Mouse (Mus musculus): ENCODE measurements around the gene Sesn2.
"Not testable (repeated sequence)": the region's sequence is repeated elsewhere in the genome, so short reads cannot be mapped to it uniquely, and the experiment has no call there.

The Sesn2 gene

DNA sequence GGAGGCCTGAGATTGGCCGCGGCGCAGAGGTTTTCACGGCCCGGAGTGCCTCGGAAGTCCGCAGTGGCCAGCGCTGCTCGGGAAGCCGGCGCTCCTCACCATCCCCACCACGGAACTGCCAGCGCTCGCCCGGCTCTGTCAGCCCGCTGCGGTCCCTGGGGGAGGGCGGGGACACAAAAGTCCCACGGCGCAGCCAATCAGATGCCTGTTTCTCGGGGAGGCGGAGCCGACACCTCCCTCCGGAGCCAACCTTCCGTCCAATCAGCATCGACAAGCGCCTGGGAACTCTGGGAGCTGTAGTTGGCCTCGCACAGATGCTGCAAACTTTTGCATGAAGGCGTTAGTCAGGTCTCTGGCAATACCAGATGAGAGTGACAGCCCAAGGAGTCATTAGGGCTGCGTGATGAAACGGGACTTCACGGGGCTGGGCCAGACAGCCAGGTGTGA, at the start of gene Sesn2:
Sesn2 (minus strand) TSS at position 150 of the 447 bp plus-strand sequence.
- peak; percentile 98 for DNase-seq

DNA sequence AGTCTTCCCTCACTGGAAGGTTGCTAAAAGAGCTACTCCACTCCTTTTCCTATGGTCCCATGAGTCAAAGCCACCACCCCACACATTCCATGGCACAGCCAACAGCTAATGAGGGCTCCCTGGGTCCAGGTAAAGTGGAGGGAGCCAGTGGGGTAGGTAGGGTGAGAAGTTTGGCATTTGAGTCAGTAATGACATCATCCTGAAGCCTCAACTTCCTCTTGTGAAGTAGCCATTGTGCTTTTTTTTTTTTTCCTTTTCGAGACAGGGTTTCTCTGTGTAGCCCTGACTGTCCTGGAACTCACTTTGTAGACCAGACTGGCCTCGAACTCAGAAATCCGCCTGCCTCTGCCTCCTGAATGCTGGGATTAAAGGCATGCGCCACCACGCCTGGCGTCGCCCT, 45.2 kb upstream of the Sesn2 start:
- DNase-seq, result not testable (repeated sequence)

DNA sequence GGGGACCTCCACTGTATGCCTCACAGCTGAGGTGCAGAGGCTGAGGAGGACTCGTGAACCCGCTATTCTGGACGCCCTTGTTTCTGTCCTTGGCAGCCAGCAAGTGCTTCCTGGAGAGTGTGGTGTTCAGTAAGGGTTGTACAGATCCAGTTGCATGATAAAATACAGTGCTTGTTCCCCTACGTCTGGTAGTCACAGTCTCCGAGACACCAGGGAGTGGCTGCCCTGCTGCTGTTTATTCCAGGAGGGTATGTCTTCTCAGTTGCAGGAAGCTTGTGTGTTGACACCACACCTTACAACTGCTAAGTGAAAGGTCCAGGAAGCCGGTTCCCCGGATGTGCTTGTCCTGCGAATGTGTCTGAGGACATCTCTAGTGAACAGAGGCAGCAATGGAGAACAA, 44.4 kb upstream of the Sesn2 start:
- DNase-seq, result no peak

DNA sequence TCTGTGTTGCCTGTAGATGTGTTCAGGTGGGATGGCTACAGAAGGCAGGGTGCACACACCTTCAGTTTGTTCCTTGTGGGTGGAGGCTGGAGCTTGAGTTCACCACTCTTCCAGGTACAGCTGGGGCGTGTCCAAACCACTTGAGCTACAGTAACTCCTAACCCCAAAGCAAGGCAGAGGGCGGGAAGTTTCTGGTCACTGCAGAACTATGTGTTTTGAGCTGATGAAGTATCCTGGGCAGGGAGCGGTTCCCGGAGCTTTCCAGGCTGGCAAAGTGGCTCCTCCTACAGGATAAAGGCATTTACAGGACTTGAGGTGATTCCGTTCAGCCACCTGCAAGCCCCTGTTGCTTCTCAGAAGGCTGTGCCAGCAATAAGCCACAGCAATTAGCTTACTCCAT, 43.9 kb upstream of the Sesn2 start:
- no peak for DNase-seq

DNA sequence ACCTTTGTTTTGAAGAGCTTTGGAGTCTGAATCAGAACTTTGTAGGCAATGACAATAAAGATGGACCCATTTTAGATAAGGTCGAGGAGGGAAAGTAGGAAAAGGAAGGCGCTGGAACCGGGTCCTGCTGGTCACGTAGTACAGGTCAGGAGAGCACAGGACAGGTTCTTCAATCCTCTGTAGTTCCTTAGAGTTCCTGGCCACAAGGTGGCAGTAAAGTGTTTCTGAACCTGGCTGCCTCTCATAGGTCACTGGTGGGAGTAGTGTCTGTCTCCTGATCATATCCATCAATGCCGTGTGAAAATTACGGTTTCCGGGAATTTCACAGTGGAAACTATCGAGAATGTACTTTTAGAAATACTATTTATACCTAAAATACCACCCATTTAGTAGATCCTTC, 35.5 kb upstream of the Sesn2 start:
- peak; percentile 86 for DNase-seq

DNA sequence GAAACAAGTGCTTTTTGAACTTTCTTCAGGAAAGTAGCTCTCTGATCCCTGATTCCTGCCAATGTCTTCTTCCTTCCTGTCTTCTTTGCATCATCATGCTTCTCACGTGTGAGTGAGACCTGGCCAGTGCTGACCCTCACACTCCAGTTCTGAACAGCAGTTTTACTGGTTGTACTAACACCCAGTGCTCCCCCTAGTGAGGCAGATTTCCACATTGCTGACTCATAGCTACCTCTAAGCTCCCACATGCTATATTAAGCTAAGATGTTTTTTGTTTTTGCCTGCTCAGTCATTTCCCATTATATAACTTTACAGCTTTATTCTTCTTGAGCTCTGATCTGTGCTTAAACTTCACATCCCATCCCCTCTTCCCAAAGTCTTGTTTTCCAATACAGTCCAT, 32.4 kb upstream of the Sesn2 start:
- DNase-seq, result no peak

DNA sequence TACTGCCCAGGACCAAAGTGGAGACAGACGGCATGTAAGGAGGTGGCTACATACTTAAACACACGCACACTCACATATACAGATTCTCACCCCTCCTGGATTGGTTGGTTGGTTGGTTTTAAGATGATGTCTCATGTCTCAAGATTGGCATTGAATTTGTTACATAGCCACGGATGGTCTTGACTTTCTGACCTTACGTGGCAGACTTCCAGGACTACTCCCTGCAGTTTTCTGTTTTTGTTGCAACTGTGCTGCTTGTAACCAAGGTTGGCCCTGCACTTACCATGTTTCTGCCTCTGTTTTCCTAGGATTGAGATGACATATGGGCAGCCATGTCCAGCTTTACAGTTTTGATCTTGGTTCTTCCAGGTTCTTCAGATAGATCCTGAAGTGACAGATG, 31.1 kb upstream of the Sesn2 start:
- no peak for DNase-seq

DNA sequence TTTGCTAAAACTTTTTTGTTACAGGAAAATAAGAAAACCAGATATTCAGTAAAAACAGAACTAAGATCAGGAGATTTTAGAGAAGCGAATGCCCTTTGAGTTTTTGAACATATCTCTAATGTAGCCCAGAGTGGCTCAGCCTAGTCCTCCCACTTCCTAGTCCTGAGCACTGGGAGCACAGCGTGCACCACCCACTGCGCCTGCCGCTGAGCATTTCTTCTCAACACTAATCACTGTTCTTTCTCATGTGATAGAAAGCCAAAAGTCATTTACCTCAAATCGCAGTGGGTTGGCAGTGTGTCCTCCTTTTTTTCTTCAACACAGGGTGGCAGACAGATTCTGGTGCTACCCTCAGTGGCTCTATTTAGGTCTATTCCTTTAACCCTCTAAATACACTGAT, 29.2 kb upstream of the Sesn2 start:
- DNase-seq, result no peak

DNA sequence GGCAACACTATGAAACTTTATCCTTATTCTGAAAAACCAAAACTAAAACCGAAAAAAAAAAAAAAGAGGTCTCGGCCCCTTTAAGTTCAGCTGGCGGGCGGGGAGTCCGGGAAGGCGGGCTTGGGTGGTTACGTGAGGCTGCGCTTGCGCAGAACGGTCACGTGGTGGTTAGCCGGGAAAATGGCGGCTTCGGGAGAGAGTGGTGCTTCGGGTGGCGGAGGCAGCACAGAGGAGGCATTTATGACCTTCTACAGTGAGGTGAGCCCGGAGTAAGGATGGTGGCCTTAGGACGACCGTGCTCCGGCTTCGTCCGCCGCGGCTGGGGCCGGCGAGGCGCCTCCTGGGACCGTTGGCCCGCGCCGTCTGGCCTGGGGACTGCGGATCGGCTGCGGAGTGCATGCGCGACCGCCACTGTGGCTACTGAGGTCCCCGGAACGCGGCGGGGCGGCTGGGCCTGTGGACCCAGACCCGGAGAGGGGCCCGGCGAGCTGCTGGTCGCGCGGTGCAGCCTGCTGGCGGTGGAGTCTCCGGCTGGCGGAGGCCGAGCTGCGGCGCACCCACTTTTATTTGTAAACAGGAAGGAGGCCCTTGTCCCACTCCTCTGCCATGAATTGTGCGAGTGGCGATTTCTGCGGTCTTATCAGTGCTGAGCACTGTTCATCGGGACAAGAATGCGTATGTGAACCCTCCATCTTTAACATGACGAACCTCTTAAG, 25.3 kb upstream of the Sesn2 start, which contains the start of gene Dnajc8:
Dnajc8 (plus strand) TSS at position 145 of the 716 bp plus-strand sequence.
- DNase-seq, result peak; percentile 95

DNA sequence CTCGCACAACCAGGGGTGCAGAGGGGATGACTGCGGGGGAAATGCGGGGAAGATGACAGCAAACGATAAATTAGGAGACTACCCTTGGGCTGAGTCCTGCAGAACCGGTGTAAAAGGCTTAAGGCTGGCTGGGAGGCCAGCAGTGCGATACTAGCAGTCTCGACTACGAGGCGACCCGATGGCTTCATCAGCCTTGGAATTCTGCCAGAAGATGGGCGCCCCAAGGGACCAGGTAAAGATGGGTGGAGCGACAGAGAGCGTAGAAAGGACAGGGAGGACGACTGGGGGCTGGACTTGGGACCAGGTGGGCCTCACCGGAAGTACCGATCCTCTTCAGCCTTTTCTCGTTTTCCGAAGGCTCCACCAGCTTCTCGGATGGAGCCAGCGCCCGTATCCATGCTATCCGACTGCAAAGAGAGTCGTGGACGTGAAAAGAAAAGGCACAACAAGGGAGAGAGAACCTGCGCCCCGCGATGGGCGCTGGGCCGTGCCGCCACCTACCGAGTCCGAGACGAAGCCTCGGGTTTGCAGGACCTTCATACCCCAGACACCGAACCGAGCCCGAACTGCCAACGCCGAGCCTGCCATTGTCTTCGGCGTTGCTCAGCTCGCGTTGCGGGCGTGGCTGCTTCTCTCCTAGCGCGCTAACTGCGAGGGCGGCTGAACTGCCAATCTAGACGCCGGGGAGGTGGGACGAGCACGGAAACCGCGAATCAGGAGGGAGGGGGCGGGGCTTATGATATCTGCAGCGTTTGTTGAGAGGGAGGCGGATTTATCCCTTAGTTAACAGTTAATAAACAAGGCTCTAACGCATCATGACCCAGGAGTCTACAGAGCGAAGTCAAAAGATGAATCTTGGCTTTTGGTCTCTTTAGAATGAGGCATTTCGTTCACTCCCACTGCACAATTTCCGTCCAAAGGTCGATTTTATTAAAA, 22.9 kb upstream of the Sesn2 start, which contains the start of gene Atpif1:
Atpif1 (minus strand) TSS at position 679 of the 936 bp plus-strand sequence.
- DNase-seq, result peak; percentile 91

DNA sequence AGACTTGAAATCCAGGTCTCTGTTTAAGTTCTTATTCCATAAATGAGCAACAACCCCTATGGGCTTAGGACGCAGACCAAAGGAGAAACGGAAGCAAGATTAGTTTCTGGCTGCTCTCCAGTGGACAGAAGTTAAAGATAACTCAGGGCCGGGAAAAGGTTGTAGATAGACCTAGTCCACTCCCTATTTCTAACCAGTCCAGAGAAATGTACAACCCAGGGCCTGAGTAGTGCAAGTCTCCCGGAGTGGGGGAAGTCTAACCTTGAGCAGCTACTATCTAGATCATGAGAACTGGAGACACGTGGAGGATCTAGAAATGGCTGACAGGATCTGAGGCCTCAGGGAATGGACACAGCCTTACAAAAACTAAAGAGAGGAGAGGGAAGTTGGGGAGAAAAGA, 22.2 kb upstream of the Sesn2 start:
- DNase-seq, result peak; percentile 83

DNA sequence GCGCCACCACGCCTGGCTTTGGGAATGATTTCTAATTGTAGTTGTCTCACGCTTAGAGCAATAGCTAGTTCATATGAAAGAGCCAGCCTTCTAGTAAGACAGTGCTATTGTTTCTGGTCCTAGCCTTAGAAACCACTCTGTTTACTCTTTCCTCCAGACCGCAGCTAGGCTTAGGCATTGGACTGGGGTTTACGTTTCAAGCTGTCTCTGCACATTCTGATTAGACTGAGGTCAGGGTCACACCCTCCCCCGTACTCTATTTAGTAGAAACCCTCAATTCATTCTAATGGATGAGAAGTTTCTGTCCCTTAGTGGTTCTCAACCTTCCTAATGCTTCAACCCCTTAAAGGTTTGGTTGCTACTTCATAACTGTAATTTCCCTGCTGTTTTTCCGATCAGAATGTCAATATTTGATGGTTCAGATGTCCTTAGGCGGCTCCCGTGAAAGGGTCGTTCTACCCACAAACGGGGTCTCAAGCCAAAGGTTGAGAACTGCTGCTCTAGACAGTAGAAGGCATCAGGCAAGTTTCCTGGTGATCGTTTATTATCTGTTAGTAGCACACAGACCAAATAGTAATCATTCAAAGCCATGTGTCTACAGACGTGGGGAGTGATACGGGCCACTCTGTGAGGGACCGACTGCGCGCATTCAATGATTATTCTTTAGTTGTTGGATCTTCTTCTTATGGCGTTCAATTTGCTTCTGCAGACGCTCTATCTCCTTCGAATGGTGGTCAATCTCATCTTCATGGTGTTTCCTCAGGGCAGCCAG, 19.9 kb upstream of the Sesn2 start:
- DNase-seq, result no peak

DNA sequence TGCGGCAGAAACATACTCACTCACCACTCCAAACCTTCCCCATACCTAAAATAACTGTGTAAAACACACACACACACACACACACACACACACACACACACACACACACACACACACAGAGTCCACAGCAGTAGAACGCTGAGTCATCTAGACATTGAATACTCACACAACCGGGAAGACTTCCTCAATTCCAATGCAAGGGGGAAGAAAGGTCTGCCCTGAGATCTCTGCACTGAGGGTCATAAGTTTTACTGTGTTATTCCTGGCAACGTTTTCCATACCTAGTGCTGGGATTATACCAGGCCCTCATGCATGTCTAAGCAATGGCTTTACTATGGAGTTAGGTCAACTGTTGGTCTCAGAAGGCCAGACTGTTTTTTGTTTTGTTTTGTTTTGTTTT, 19.0 kb upstream of the Sesn2 start:
- DNase-seq, result no peak

DNA sequence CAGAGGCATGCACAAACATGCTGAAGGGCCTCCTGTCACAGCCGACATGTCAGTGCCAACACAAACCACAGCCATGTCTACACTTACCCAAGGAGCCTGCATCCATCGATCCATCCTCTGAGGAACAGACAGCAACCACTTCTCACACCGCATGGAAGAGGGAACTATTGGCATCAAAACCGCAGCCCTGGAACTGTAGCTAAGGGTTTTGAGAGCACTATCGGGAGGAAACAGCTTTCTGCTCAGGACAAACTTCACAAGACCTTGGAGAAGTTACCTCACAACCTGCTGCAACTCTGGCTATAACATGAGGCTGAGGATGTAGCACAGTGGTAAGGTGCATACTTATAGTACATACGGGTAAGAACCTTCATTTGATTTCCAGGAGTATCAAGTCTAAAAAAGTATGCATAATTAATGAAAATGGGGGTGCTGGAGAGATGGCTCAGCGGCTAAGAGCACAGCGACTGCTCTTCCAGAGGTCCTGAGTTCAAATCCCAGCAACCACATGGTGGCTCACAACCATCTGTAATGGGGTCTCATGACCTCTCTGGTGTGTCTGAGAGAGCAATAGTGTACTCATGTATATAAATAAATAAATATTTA, 17.7 kb upstream of the Sesn2 start:
- DNase-seq, result no peak

DNA sequence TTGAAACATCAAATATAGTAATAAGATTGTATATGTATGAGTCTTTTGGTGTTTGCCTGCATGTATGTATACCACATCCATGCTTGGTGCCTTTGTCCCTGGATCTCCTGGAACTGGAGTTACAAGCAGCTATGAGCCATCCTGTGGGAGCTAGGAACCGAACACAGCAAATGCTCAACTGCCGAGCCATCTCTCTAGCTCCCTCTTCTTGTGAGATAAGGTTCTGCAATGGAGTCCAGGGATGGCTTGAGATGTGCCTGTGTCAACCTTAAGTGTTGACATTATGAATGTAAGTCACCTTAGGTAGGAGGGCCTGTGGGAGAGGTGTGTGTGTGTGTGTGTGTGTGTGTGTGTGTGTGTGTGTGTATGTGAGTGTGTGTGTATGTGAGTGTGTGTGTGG, 16.4 kb upstream of the Sesn2 start:
- no peak for DNase-seq

DNA sequence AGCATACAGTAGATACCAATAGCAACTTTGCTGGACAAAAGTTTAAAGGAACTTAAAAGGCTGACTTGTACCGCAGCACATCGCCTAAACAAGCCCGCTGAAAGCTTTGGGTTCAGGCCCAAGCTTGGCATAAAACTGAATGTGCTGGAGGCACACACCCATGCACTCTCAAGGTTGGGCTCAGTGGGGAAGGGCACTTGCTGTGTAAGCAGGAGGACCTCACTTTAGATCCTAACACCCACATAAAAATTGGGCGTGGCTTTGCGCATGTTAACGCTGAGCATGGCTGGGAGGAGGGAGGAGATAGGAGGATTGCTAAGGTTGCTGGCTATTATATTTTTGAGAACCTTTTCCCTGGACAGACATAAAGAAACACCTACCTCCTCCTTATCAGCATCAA, 14.5 kb upstream of the Sesn2 start:
- no peak for DNase-seq

DNA sequence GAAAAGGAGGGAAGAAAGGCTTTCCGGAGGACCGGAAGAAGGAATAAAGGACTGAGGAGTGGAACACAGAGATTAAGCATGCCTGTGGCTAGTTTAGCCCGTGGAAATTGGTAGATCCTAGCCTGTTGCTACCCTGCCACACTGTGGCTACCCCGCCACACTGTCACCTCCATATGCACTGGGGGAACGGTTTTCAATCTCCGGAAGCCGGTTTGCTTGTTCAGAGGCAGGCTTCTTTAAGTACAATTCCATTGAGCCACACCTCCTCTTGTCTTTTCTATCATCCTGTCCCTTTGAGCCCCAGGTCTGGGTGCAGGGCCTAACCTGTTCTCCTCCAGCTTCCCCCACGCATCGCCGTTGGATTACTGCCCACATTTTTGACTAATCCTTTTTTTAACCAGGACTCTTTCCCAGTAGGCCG, 14.0 kb upstream of the Sesn2 start:
- no peak for DNase-seq

DNA sequence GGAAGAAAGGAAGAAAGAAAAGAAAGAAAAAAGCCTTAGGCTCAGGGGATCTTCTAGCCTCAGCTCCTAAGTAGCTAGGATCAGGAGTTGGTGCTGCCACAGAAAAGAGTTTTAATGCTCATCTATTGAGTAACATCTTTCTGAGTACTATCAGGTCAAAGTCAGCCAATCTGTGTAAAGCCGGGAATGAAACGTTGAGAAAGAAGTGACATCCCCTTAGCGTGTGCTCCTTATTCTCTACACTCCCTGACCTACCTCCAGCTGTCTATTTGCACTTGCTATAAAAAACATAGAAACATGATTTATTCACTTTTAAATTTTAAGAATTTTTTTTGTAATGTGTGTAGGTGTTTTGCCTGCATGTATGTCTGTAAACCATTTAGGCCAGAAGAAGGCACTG, 8.9 kb upstream of the Sesn2 start:
- no peak for DNase-seq

DNA sequence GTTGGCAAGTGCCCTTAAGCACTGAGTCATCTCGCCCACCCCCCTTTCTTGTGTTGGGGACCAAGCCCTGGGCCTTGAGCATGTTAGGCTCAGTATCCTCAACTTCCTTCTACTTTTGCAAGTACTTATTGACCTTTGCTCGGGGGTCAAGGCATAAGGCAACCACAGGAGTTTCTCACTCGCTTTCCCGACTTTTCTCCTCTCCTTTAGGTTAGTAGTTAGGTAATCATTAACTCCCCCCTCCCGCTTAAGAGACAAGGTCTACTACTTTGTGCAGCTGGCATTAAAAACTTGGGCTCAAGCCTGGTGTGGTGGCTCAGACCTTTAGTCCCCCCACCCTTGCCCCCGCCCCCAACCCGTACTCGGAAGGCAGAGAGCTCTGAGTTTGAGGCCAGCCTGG, 7.8 kb upstream of the Sesn2 start:
- DNase-seq, result peak; percentile 93

DNA sequence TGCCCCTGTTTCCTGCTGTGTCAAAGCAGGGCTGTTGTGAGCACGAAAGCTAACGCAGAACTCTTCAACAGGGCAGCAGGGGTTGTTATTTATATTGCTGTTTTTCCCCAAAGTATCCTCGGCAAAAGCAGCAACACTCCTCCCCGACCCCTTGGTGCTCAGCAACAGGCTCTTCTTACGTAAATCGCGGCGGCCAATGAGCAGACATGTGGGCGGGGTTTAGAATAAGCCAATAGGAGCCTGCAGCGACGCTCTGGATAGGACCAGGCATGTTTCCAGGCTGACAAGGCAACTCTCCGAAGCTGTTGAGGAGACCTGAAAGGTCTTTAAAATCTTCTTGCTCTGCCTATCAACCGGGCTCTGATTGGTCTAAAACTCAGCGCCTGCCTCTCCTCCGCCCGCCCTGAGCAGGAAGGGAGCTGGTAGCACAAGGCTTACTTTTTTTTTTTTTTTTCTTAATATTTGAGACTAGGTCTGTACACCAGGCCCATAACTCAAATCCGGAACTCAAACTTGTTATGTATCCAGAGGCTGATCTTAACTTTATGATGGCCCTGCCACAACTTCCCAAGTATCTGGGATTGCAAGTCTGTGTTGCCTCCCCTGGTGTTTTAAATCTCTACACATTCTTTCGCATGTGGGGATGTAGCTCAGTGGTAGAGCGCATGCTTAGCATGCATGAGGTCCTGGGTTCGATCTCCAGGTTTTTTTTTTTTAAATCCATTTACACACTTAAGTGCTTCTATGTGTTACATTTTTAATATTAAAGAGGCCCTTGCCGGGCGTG, 5.3 kb upstream of the Sesn2 start:
- DNase-seq, result peak; percentile 98

DNA sequence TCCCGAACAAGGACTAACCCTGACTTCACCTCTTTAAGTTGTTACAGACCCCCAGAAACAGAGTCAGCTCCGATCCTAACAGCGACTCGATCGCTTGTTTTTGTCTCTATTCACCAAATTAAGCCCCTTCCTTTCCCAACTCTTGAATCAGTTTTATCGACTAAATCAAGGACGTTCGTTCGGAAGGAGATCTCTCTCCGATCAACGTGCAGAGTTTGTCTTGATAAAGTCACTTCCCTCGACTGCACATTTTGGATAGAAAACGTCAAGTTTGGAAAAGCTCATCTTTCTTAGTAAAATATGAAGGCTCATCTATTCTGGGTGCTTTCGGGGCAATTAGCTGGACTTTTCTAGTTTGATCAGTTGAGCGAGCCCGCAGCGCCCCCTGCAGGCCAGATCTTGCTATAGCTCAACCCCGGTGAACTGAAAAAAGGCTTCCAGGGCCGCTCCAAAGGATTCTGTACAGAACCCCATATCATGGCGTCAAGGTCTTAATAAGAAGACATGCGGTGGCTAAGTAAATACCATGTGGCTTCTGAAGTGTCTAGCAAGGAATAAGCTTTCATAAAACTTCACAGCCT, 4.3 kb upstream of the Sesn2 start:
- peak; percentile 90 for DNase-seq

Data from kidney, adult 9 months (tissue).